Mouse (Mus musculus) kidney, embryonic 16.5 days (tissue): ENCODE results near the gene Tmco4. TPM values are rescaled to one million over a fixed set of nuclear protein-coding genes. Genes with fewer than 3 reads are reported as not detected.

ENCODE experiments used
- ATAC-seq: fragments of 200-750 bp; cut with Nextera tagmentation; 2 replicates; pipeline ENCODE4 v1.8.0; 2017; ENCODE audit warnings: moderate TSS enrichment; ENCODE audit not compliant: low FRiP score, low TSS enrichment
- H3K27ac ChIP-seq: fragments of 300-500 bp; sonication (generic); 2 replicates; pipeline ENCODE4 v1.5.1; 2014; ENCODE audit warnings: low read length
- H3K27me3 ChIP-seq: fragments of 300-500 bp; sonication (generic); 2 replicates; pipeline ENCODE4 v1.6.1; 2014; ENCODE audit warnings: low read length, control low read depth, mixed read lengths; ENCODE audit not compliant: insufficient read depth
- H3K36me3 ChIP-seq: fragments of 300-500 bp; sonication (generic); 2 replicates; pipeline ENCODE4 v1.6.1; 2014; ENCODE audit warnings: low read length, control low read depth, mixed read lengths; ENCODE audit not compliant: insufficient read depth
- H3K4me1 ChIP-seq: fragments of 300-500 bp; sonication (generic); 2 replicates; pipeline ENCODE4 v1.6.1; 2014; ENCODE audit warnings: low read length, control low read depth, mixed read lengths; ENCODE audit not compliant: insufficient read depth
- H3K4me2 ChIP-seq: fragments of 300-500 bp; sonication (generic); replicated peaks from 2 replicates; pipeline ENCODE4 v1.6.1; 2014; ENCODE audit warnings: low read depth, low read length
- H3K4me3 ChIP-seq: fragments of 300-500 bp; sonication (generic); 2 replicates; pipeline ENCODE4 v1.5.1; 2014; ENCODE audit warnings: mild to moderate bottlenecking, low read length
- H3K9ac ChIP-seq: fragments of 300-500 bp; sonication (generic); replicated peaks from 2 replicates; pipeline ENCODE4 v1.6.1; 2014; ENCODE audit warnings: low read length
- H3K9me3 ChIP-seq: fragments of 300-500 bp; sonication (generic); 2 replicates; pipeline ENCODE4 v1.6.1; 2016; ENCODE audit warnings: low read length, control low read depth
- WGBS: fragments of 180-500 bp; shearing (Covaris S2); extraction: QIAGEN DNeasy Blood & Tissue Kit; methylation state at CpG from one replicate; pipeline ENCODE4 v1.1.7; 2014; 5-methylcytosine and 5-hydroxymethylcytosine counted together
- polyA plus RNA-seq: library from polyadenylated mRNA; unstranded; fragments of >200 nt; fragmentation: Nextera tagmentation; extraction: Ambion mirVana; gene quantifications from 2 replicates; pipeline ENCODE4 v1.2.1, GENCODE M21; 2015

Gene Tmco4
- polyA plus RNA-seq, 1 experiment from 2014 or later, result 8.8 TPM

DNA sequence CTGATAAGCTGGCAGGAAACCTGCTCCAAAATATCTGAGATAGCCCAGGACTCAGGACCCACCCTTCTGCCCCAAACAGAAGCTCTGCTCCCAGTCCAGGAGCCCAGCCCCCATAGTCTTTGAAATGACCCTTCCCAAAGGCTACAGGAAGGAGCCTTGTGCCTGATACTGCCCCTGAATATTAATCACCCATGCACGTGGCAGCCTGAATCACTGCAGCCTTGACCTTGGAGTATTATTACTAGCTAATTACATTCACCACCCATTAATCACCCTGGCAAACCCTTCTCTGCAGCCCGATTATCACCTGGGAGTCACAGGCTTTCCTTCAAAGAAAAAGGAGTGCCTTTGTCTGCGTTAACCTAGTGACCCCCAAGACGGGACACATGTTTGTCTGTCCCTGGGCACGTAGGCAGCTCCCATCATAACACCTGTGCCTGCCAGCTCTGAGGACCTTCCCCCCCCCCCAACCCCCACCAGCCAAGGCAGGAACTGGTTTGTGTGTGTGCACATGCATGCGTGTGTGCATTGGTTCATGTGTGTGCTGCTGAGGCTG is 35.4 kb downstream of the Tmco4 start:
- H3K4me1 ChIP-seq, result peaks cover 12% of the 10 kb centered on the region
- H3K9ac ChIP-seq, result no peak overlapping the region
- 7% methylated on average over 6 of the region's 6 CpGs for WGBS
- H3K4me2 ChIP-seq, result no peak overlapping the region
- no peaks in the 10 kb centered on the region for H3K27me3 ChIP-seq
- H3K9me3 ChIP-seq, result no peaks in the 10 kb centered on the region
- no peak overlapping the region for H3K27ac ChIP-seq
- H3K36me3 ChIP-seq, result no peaks in the 10 kb centered on the region
- no peak overlapping the region for H3K4me3 ChIP-seq
- no peak; the same call in 1 of the 2 replicates for ATAC-seq

GRCm38 (mm10) chr4:139011201-139011702 is 38.6 kb downstream of the Tmco4 start:
- Histone ChIP-seq H3K4me2 (no peak overlapping the region), H3K4me3 (no peak overlapping the region), H3K4me1 (peaks cover 12% of the 10 kb centered on the region), H3K27ac (no peak overlapping the region), H3K27me3 (no peaks in the 10 kb centered on the region), H3K9ac (no peak overlapping the region), H3K36me3 (no peaks in the 10 kb centered on the region), H3K9me3 (no peaks in the 10 kb centered on the region)
- no peak for ATAC-seq
- WGBS, result 75% methylated on average over 13 of the region's 13 CpGs

GRCm38 (mm10) chr4:139013281-139013680 is 40.6 kb downstream of the Tmco4 start:
- H3K36me3 ChIP-seq, result no peaks in the 10 kb centered on the region
- 67% methylated on average over 11 of the region's 11 CpGs for WGBS
- no peak for ATAC-seq
- no peak overlapping the region for H3K27ac ChIP-seq
- no peak overlapping the region for H3K4me3 ChIP-seq
- H3K4me1 ChIP-seq, result peaks cover 2% of the 10 kb centered on the region
- H3K9ac ChIP-seq, result no peak overlapping the region
- no peaks in the 10 kb centered on the region for H3K27me3 ChIP-seq
- H3K9me3 ChIP-seq, result no peaks in the 10 kb centered on the region
- H3K4me2 ChIP-seq, result no peak overlapping the region

- Histone ChIP-seq H3K27me3 (no peaks in the 10 kb centered on the region), H3K36me3 (no peaks in the 10 kb centered on the region), H3K4me3 (no peak overlapping the region), H3K4me2 (no peak overlapping the region), H3K4me1 (no peaks in the 10 kb centered on the region), H3K27ac (no peak overlapping the region), H3K9me3 (no peaks in the 10 kb centered on the region), H3K9ac (no peak overlapping the region)
- WGBS, result 88% methylated on average over 6 of the region's 6 CpGs
- no peak for ATAC-seq
These were observed 42.1 kb downstream of the Tmco4 start for GRCm38 (mm10) chr4:139014793-139015192.

DNA sequence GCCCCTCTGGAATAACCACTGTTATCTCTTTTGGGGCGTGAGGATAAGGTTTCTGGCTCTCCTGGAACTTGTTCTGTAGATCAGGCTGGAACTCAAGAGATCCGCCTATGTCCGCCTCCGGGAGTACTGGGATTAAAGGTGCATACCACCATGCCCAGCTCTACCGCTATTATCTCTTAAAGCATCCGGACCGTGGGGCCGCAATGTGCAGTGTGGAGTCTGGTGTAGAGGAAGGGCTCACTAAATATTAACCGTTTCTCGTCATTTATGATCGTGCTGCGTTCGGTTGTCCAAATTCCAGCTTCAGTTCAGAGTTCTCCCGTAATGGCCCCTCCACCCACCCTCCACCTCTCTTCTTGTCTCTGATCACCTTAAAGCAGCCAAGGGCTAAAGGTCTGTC is 45.7 kb downstream of the Tmco4 start:
- 66% methylated on average over 14 of the region's 14 CpGs for WGBS
- Histone ChIP-seq H3K4me2 (no peak overlapping the region), H3K9ac (no peak overlapping the region), H3K4me1 (no peaks in the 10 kb centered on the region), H3K36me3 (no peaks in the 10 kb centered on the region), H3K27me3 (no peaks in the 10 kb centered on the region), H3K9me3 (no peaks in the 10 kb centered on the region), H3K27ac (no peak overlapping the region), H3K4me3 (no peak overlapping the region)
- ATAC-seq, result no peak

DNA sequence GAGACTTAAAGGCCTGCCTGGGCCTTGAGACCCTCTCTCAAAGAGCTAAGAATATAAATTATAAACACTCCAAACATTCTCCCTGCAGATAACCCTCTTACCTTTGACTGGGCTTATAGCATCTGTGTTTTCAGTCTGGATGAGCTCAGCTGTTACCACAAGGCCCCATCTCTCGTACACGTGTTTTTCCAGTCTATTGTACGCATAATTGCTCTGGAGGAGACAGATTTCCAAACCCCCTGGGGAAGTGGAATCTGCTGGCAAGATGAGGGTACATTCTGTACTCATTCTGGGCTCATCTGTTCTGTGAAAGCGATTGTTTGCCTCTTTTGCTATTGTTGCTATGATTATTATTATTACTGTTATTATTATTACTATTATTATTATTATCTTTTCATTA is 46.3 kb downstream of the Tmco4 start:
- Histone ChIP-seq H3K27ac (no peak overlapping the region), H3K9ac (no peak overlapping the region), H3K27me3 (no peaks in the 10 kb centered on the region), H3K4me2 (no peak overlapping the region), H3K36me3 (no peaks in the 10 kb centered on the region), H3K4me3 (no peak overlapping the region), H3K9me3 (no peaks in the 10 kb centered on the region), H3K4me1 (no peaks in the 10 kb centered on the region)
- WGBS, result 65% methylated on average over 4 of the region's 4 CpGs
- no peak for ATAC-seq

DNA sequence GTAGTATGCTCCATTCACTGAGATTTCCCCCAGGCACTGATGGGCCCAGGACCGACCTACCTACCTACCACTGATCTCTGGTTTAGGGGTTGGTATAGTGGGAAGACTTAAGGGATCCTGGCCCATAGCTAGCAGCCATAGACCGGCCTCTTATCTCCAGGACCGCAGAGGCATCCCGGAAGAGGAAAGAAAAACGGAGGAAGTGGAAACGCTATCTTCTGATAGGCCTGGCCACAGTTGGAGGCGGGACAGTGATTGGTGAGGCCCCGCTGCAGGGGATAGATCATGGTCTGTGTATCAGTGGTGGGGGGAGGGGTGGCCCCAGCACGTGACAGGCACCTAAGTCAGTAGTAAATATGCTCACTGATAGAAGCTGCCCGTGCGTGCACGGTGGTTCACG is 46.7 kb downstream of the Tmco4 start:
- H3K27ac ChIP-seq, result no peak overlapping the region
- no peaks in the 10 kb centered on the region for H3K9me3 ChIP-seq
- ATAC-seq, result no peak
- no peak overlapping the region for H3K9ac ChIP-seq
- 65% methylated on average over 13 of the region's 13 CpGs for WGBS
- no peaks in the 10 kb centered on the region for H3K4me1 ChIP-seq
- no peaks in the 10 kb centered on the region for H3K36me3 ChIP-seq
- no peaks in the 10 kb centered on the region for H3K27me3 ChIP-seq
- no peak overlapping the region for H3K4me2 ChIP-seq
- no peak overlapping the region for H3K4me3 ChIP-seq

DNA sequence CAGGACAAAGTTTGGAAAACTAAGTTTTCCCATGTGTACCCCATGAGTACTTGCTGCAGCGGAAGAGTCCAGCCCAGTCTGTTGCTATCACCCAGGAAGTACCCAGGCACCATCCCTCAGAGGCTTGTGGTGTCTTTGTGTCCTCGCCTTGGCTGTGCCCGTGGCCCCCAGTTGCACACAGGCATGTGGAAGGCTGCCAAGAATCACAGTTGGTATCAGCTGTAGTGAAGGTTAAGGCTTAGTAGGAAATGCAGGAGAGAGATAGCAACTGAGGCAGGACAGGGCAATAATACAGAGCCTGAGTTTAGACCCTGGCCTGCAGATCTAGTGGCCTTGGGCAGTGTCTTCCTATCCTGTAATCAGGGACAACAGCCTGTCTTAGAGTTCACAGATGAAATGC is 47.7 kb downstream of the Tmco4 start:
- 83% methylated on average over 3 of the region's 3 CpGs for WGBS
- no peak for ATAC-seq
- Histone ChIP-seq H3K4me1 (no peaks in the 10 kb centered on the region), H3K27me3 (no peaks in the 10 kb centered on the region), H3K4me2 (no peak overlapping the region), H3K9me3 (no peaks in the 10 kb centered on the region), H3K4me3 (no peak overlapping the region), H3K9ac (no peak overlapping the region), H3K36me3 (no peaks in the 10 kb centered on the region), H3K27ac (no peak overlapping the region)

- no peak overlapping the region for H3K4me2 ChIP-seq
- no peak overlapping the region for H3K4me3 ChIP-seq
- no peaks in the 10 kb centered on the region for H3K9me3 ChIP-seq
- ATAC-seq, result no peak
- H3K4me1 ChIP-seq, result no peaks in the 10 kb centered on the region
- no peaks in the 10 kb centered on the region for H3K27me3 ChIP-seq
- H3K27ac ChIP-seq, result no peak overlapping the region
- H3K9ac ChIP-seq, result no peak overlapping the region
- no peaks in the 10 kb centered on the region for H3K36me3 ChIP-seq
- 34% methylated on average over 2 of the region's 2 CpGs for WGBS
These were observed 51.7 kb downstream of the Tmco4 start for GRCm38 (mm10) chr4:139024379-139024778.

GRCm38 (mm10) chr4:139030675-139031074 is 58.0 kb downstream of the Tmco4 start:
- H3K4me3 ChIP-seq, result no peak overlapping the region
- no peaks in the 10 kb centered on the region for H3K36me3 ChIP-seq
- no peaks in the 10 kb centered on the region for H3K9me3 ChIP-seq
- no peaks in the 10 kb centered on the region for H3K27me3 ChIP-seq
- no peak overlapping the region for H3K4me2 ChIP-seq
- ATAC-seq, result no peak
- no peak overlapping the region for H3K9ac ChIP-seq
- WGBS, result 62% methylated on average over 6 of the region's 6 CpGs
- no peak overlapping the region for H3K27ac ChIP-seq
- H3K4me1 ChIP-seq, result no peaks in the 10 kb centered on the region
